Mouse (Mus musculus) embryonic fibroblast, embryonic 13.5 days (primary cell): Measurements from ENCODE around the gene Mest.

Source experiments
- CTCF ChIP-seq: IDR thresholded peaks from 2 replicates; pipeline ENCODE4 v1.5.1; 2011; ENCODE audit warnings: mild to moderate bottlenecking, control low read depth, low read length, moderate library complexity, borderline replicate concordance; ENCODE audit not compliant: insufficient read depth
- POLR2A ChIP-seq: IDR thresholded peaks from 2 replicates; pipeline ENCODE4 v1.6.1; 2011; ENCODE audit warnings: low read depth, mild to moderate bottlenecking, control low read depth, low read length, moderate library complexity

DNA sequence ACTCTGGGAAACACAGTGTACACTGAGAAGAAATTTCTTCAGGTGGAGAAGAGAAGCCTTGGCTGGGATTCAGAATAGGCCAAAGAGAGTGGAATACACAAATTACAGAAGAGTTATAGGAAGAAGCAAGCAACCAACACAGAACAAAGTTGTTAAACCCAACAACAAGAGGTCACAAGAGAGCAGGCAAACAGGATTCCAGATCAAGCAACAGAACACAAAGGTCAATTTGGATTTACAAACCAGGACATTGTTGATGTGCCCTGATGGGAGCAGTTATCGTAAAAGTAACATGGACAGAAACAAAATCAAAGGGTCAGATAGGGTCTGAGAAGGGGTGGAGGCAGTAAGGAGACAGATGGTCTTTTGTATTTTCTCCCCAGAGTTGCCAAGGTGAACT, 38.8 kb upstream of the Mest start:
- TF ChIP-seq CTCF (no peak), POLR2A (no peak)
